Mouse (Mus musculus) adrenal gland, postnatal 14 days (tissue): ENCODE data around the gene Dusp15. TPM values are rescaled to one million over a fixed set of nuclear protein-coding genes. Genes with fewer than 3 reads are reported as not detected.

Source experiments
- DNase-seq: peaks from one replicate; pipeline ENCODE4 v3.0.0; 2021; ENCODE audit warnings: mixed read lengths
- total RNA-seq: library from RNA; stranded (reverse); gene quantifications from 2 replicates; pipeline ENCODE4 v1.2.3, GENCODE M21; 2021

The Dusp15 gene
- total RNA-seq, 1 experiment from 2014 or later = 4.4 TPM

- DNase-seq = peak; percentile 19
Measured at GRCm38 (mm10) chr2:152931456-152932160, 19.9 kb downstream of the Dusp15 start.

GRCm38 (mm10) chr2:152930276-152930675, 21.2 kb downstream of the Dusp15 start:
- DNase-seq = no peak

DNA sequence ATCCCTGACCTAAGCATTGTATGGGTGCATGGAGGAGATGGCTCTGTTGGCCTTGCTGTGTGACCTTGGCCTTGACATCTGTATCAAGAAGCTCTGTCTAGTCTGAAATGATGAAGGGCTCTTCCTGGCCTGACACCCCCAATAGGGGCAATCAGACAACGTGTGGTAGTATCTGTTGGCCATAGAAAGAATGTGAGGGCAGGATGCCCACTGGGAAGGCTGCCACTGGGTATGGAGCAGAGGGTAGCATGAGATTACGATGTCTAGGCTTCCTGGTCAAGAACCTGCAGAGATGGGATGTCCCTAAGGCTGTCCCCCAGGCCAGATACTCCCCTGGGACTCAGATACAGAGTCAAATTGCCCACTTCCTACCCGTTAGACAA, 22.5 kb downstream of the Dusp15 start:
- no peak for DNase-seq

DNA sequence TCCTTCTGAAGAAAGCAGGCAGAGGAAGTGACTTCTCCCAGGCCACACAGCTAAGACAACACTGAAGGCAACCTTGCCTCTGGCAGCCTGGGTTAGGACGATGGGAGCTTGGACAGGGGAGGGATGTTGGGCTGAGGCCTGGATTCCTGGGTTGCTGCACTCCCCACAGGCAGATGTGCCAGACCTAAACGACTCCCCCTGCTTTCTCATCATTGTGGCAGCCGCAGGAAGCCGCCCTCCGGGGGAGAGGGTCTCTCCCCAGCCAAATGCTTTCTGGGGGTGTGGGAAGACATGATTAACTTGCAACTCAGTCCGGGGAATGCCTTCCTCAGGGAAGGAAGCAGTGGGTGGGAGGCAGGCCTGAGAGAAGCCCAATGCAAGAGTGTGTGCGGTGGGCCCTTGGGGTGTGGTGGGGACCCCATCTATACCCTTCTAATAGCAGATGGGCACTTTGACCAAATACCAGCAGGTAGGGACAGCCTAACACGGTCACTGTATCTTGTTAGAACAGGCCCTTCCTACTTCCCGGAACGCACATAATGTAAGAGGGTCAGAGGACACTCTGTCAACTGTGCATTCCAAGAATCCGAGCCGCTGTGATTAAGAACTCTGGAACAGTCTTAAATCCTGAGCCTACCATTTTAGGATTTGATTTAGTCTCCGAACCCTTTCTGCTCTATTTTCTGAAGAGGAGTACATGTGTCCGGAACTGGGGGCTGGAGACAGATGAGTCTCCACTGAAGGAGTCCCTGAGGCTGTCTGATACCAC, 23.1 kb downstream of the Dusp15 start:
- no peak for DNase-seq

DNA sequence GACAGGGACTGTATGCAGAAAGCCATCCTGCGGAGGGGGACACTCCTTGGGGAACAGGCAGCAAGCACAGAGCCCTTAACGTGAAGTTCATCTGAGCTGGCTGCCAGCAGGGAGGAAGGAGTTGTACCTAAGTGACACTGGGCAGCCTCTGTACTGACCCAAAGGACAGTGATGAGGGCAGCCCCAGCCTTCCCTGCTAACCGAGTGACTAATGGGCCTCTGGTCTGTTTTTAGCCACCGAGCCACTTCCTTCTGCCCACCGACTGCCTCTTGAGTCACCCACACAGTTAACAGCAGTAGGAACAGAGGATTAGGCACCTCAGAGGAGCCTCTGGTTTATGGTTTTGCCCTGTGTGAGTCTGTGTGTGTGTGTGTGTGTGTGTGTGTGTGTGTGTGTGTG, 24.1 kb downstream of the Dusp15 start:
- DNase-seq = peak; percentile 67

DNA sequence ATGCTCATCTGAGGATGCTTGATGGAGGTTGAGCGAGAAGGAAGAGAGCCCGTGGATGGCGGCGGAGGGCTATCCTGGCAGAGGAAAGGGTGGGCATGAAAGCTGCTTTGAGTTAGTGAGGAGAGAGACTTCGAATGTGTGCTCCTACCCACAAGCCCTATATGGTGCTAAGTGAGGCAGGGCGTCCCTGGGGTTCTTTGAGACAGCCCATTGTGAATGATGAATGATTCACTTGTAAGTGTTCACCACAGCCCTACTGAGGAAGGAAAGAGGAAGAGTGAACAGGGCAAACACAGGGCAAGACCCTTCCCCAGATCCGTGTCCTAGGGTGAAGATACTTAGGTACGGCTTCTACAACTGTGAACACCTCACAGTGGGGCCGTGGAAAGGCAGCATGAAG, 24.6 kb downstream of the Dusp15 start:
- DNase-seq = no peak

DNA sequence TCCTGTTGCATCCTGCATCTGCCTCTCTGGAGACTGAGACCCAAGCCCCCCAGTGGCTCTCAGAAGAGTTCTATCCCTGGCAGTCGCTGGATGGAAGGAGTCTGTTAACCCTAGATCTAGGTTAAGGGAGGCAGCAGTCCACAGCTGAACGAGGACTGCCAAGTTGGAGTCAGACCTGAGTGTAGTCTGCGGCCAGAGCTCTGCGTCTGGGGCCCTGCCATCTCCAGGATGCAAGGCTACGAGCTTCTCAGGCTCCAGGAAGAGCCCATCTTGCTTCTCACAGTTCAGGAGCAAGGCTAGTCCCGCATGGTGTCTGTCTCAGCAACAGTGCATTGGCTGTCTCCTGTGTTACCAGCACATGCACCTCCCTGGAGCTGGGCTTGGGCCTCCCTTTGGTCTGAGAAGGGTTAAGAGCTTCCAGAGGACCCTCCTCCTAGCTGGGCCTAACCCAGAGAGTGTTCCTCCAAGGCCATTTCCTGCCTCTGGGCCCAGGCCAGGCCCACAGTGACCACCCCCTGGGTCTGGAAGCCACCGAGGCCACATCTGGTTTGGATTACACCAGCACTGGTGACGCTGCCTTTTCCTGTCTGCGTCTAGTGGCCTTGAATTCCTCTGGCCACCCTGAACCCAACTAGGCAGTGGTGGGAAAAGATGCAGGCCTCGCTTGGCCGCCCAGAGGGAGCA, 26.2 kb downstream of the Dusp15 start:
- peak; percentile 89 for DNase-seq

- DNase-seq = no peak
Measured at GRCm38 (mm10) chr2:152924543-152924942, 27.0 kb downstream of the Dusp15 start.

GRCm38 (mm10) chr2:152924128-152924527, 27.4 kb downstream of the Dusp15 start:
- DNase-seq = peak; percentile 14

GRCm38 (mm10) chr2:152923621-152924020, 27.9 kb downstream of the Dusp15 start:
- no peak for DNase-seq

- DNase-seq = no peak
Measured at GRCm38 (mm10) chr2:152922376-152922775, 29.1 kb downstream of the Dusp15 start.

DNA sequence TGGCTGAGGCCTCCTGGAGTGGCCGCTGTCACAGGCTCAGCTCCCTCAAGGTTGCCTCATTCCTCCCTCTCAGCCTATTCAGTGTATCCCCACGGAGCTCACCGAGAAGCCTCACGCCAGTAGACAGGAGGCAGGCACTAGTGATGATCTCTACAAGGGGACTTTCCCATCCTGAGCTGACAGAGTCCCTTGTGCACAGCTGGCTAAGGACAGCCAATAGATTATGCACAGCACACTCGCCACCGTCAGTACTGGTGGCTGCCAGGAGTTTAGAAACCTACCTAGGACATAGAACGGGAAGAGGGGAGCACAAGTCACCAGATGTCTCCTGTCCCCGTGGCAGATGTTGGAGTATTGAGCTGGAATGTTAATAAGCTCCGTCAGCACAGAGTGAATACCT, 33.8 kb downstream of the Dusp15 start:
- DNase-seq = no peak

GRCm38 (mm10) chr2:152916111-152916510, 35.4 kb downstream of the Dusp15 start:
- no peak for DNase-seq

DNA sequence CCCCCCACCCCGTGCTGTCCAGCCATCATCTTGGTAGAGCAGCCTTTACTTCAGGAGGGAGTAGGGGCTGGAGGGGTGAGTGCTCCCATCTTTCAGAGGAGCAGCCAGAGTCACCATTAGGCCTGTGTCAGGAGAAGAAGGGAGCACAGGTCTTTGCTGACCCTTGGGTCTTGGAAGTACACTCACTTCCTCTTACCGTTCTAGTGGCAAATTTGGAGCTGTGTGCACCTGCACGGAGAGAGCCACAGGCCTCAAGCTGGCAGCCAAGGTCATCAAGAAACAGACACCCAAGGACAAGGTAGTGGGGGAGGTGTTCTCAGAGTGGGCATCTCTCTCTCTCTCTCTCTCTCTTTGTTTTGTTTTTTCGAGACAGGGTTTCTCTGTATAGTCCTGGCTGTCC, 36.0 kb downstream of the Dusp15 start:
- no peak for DNase-seq

- DNase-seq = peak; percentile 95
Measured at GRCm38 (mm10) chr2:152914310-152915120, 37.0 kb downstream of the Dusp15 start.

DNA sequence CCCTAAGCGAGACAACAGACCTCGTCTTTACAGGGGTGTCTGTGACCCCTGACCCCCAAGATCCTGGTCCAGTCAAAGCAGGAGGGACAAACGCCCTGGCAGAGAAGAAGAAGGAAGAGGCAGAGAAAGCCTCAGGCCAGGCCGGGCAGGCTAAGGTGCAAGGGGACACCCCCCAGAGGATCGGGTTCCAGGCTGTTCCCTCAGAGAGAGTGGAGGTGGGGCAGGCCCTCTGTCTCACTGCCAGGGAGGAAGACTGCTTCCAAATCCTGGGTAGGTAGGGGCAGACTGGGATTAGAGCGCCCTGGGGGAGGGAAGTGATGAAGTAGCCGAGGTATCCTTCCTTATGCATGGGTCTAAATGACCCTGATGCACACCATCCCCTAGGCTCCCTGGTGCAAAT, 38.0 kb downstream of the Dusp15 start:
- peak; percentile 24 for DNase-seq

DNA sequence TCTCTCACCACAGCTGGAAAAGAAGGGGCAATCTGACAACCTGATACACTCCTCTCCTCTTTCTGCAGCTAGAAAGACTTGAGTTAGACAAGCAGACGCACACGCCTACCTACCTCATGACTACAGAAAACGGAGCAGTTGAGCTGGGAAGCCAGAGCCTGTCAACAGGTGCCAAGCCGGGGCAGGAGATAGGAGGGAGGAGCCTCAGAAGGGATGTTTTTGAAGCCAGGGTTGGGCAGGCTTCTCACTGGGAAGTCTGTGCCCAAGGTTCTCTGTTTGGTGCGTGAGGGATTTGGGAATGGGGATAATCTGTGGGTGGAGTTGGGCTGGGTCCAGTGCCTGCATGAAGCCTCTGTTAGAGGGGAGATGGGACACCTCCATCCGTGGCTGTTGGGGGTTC, 40.1 kb downstream of the Dusp15 start:
- no peak for DNase-seq

DNA sequence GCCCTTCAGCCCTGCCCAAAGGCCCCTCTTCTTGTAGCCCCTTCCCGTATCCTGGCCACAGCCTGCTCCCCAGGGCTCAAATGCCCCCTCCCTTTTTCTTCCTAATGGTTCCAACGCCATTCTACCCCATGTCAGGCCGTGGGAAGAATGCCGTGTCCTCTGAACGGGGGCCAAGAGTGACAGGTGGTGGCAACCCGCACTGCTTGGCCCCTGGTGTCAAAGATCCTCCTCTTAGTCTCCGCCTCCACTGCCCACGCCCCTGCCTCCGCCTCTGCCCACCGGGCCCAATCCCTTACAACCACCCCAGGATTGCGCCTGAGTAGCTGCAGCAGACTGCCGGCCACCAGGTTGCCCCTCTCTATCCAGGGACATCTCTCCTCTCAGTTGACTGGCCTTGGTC, 40.5 kb downstream of the Dusp15 start, which contains the start of gene Mylk2:
Mylk2 (plus strand) TSS at position 322 of the 400 bp plus-strand sequence.
- no peak for DNase-seq

DNA sequence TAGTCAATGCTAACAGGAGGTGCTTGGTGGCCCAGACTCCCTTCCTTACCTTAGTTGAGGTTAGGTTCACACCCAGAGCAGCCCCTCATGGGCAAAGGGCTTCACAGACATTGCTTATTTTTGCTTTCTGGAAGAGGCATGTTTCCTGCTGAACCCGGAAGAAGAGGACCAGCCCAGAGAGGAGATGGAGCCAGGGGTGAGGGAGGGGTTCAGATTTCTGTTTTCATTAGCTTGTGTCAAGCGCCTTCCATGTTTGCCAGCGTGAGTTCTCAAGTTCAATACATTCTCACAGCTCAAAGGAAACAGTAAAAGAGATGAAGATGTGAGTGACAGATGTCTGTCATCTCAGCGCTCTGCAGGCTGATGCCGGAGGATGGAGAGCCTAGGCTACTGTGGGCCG, 41.6 kb downstream of the Dusp15 start:
- DNase-seq = no peak

GRCm38 (mm10) chr2:152907114-152907943, 44.2 kb downstream of the Dusp15 start:
- DNase-seq = no peak
